Mouse (Mus musculus) bone marrow macrophage, adult 2 months (primary cell): Measurements from ENCODE around the gene Tspan7. TPM values are rescaled to one million over a fixed set of nuclear protein-coding genes. Genes with fewer than 3 reads are reported as not detected.
A peak's percentile ranks its signal among the peaks of the same experiment; 100 is the strongest.

Experiments
- H3K27ac ChIP-seq: 2 replicates; pipeline ENCODE4 v1.5.1; 2012; ENCODE audit warnings: low read depth, low read length; ENCODE audit not compliant: insufficient read depth
- H3K4me1 ChIP-seq: 2 replicates; pipeline ENCODE4 v1.6.1; 2012; ENCODE audit warnings: low read length; ENCODE audit not compliant: control insufficient read depth, insufficient read depth
- H3K4me3 ChIP-seq: 2 replicates; pipeline ENCODE4 v1.5.1; 2012; ENCODE audit warnings: mild to moderate bottlenecking, low read length, moderate library complexity; ENCODE audit not compliant: insufficient read depth
- CTCF ChIP-seq: IDR thresholded peaks from 2 replicates; pipeline ENCODE4 v1.5.1; 2012; ENCODE audit warnings: low read depth, mild to moderate bottlenecking, low read length, moderate library complexity
- POLR2A ChIP-seq: IDR thresholded peaks from 2 replicates; pipeline ENCODE4 v1.6.1; 2012; ENCODE audit warnings: mild to moderate bottlenecking, low read depth, low read length, borderline replicate concordance
- polyA plus RNA-seq: library from polyadenylated mRNA; stranded (reverse); fragments of >200 nt; gene quantifications from 2 replicates; pipeline ENCODE4 v1.2.4, GENCODE M21; 2012; ENCODE audit not compliant: missing spikeins, insufficient read depth, insufficient read length

Tspan7 gene
- polyA plus RNA-seq, 1 experiment = 0.21 TPM

DNA sequence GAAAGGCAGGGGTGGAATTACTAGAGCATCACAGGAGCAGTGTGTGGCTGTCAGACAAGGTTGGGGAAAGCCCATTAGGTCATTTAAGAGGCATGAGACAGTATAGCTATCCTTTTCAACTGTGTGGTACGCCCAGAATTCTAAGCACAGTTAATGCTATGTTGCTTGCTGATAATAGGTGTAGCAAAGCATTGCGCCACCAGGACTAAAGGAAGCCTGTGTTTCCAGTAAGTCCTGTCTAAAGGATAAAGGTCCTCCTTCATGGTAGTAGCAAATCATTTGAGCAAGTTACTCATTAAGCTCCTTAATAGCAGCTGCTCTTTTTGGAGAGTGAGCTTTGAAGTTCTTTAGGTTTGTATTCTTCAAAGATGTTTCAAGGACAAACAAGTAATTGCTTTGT is 13.6 kb downstream of the Tspan7 start:
- no peaks in the 10 kb centered on the region for H3K4me1 ChIP-seq
- no peak overlapping the region for H3K4me3 ChIP-seq
- no peak for TF ChIP-seq POLR2A
- no peak for TF ChIP-seq CTCF
- no peak overlapping the region for H3K27ac ChIP-seq

DNA sequence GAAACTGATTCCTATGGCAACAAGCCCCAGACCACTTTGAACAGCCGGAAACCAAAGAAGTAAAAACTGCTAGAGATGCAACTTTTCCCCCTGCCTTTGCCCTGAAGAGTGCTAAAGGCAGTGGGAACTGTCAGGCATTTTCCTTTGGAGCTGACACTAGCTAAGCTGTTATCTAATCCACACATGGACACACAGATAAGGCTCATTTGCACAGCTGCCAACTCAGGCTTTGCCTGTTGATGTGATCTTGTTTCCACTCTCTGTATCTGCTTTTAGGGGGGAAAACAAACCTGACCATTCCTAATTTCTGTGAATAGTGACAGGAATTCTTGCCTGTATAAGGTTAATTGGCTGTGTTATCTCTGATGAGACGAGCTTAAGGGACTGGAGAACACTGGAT is 17.7 kb downstream of the Tspan7 start:
- Histone ChIP-seq H3K27ac (no peak overlapping the region), H3K4me3 (no peak overlapping the region), H3K4me1 (no peaks in the 10 kb centered on the region)
- TF ChIP-seq POLR2A (no peak), CTCF (no peak)

DNA sequence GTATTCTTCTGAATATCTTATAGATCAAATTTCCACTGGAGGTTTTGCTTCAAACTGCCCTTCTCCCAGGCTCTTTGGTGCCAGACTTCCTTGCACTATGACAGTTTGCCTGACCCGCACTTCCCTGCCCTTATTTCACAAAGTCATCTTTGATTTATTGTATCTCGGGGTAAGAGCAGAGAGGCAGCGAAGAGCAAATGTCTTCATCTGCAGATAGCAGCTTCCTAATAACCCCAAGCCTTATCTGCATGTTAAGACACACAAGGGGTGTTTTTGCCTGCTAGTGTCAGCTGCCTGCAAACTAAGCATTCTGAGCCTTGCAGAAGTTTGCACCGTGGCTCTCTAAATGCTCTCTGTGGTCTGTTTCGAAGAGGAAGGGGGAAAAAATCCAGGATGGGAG is 29.5 kb downstream of the Tspan7 start:
- TF ChIP-seq POLR2A (no peak), CTCF (no peak)
- H3K27ac ChIP-seq = peak overlapping the region; percentile 17
- no peak overlapping the region for H3K4me3 ChIP-seq
- 0 out of 2 replicates have a peak, but pooled peaks cover 2% of the 10 kb centered on the region for H3K4me1 ChIP-seq

DNA sequence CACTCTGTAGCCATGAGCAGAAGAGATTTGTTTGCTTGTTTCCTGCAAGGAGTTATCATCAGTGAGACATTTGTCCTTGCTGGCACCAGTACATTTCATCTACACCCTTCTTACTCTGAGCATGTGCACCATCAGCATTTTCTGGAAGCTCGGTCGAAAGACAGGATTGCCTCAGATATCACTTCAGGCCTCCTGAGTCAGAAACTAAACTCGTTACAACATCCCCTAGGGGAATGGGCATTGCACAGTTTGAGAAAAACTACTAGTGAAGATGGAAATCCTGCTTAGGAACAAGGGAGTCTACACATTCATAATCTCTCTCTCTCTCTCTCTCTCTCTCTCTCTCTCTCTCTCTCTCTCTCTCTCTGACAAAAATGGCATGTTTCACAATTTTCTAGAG is 30.0 kb downstream of the Tspan7 start:
- H3K4me3 ChIP-seq = no peak overlapping the region
- 0 out of 2 replicates have a peak, but pooled peaks cover 2% of the 10 kb centered on the region for H3K4me1 ChIP-seq
- H3K27ac ChIP-seq = peak overlapping the region; percentile 21; the same call in 1 of the 2 replicates
- TF ChIP-seq CTCF = no peak
- no peak for TF ChIP-seq POLR2A

DNA sequence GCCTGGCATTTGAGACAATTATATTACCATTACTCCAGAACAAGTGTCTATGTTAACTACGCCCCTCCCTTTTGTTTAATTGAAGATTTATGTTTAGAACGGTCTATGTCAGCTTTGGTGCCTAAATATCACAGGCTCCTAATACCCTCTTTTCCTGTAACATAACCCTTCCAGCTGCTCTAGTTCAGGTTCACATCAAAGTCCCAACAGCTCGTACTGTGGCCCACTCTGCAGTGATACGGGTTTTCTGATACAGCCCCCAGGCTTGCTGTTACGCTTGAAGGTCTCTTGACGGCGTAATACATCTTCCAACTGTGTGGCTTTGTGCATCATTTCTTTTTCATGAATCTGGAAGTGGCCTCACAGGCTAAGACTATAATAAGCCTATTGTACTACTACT is 31.5 kb downstream of the Tspan7 start:
- 0 out of 2 replicates have a peak, but pooled peaks cover 2% of the 10 kb centered on the region for H3K4me1 ChIP-seq
- TF ChIP-seq CTCF (no peak), POLR2A (no peak)
- H3K27ac ChIP-seq = no peak overlapping the region
- no peak overlapping the region for H3K4me3 ChIP-seq

DNA sequence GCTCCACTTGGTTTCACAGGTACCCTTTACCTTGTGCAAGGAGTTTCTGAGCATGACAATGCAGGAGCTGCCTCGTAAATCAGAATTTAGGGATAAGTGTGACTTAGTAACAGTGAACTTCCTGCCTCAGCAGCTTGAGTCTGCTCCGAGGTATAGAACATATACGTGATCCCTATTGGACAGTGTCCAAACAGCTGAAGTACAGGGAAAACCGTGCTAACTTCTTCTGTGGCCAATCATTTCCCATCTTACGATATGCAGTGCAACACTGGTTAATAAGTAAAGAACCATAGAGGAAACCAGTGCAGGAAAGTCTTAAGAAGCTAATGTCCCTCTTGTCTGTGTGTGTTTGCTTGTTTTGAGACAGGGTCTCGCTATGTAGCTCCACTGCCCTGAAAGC is 32.0 kb downstream of the Tspan7 start:
- H3K27ac ChIP-seq = no peak overlapping the region
- TF ChIP-seq CTCF (no peak), POLR2A (no peak)
- H3K4me1 ChIP-seq = 0 out of 2 replicates have a peak, but pooled peaks cover 2% of the 10 kb centered on the region
- H3K4me3 ChIP-seq = no peak overlapping the region

DNA sequence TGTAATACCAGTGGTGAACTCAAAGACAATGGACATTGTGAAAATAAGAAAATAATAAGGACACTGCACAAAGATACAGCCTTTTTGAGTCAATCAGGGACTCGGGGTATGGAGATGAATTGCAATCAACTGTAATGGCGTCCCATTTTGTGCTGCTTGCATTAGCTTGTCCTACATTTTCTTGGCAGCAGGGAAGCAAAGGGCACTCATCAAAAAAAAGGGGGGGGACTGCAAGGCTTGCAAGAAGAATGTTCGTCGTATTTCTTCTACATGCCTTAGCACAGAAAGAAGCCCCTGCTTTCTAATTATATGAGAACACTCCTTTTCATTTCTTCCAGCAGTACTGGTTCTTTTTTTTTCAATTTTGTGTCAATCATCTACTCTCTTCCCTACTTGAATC is 32.8 kb downstream of the Tspan7 start:
- Histone ChIP-seq H3K4me3 (no peak overlapping the region), H3K4me1 (0 out of 2 replicates have a peak, but pooled peaks cover 2% of the 10 kb centered on the region), H3K27ac (no peak overlapping the region)
- no peak for TF ChIP-seq CTCF
- no peak for TF ChIP-seq POLR2A

DNA sequence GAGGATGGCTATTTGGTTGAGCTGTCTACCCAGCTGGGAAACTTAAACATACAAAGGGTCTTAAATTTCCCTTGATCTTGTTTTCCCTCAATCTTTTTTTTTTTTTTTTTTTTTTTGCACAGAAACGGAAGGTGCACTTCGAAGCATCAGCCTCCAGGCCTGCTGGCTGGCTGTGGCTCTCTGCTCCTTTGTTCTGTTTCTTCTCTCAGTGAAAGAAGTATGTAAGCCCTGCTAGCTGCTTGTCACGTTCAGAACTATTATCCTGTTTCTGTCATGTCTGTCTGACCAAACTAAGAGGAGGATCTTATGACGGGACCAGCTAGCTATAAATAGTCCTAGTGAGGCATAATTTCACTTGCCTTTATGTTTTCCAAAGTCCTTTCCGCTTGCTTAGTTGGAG is 33.6 kb downstream of the Tspan7 start:
- Histone ChIP-seq H3K4me1 (0 out of 2 replicates have a peak, but pooled peaks cover 2% of the 10 kb centered on the region), H3K4me3 (no peak overlapping the region), H3K27ac (no peak overlapping the region)
- TF ChIP-seq POLR2A (no peak), CTCF (no peak)

DNA sequence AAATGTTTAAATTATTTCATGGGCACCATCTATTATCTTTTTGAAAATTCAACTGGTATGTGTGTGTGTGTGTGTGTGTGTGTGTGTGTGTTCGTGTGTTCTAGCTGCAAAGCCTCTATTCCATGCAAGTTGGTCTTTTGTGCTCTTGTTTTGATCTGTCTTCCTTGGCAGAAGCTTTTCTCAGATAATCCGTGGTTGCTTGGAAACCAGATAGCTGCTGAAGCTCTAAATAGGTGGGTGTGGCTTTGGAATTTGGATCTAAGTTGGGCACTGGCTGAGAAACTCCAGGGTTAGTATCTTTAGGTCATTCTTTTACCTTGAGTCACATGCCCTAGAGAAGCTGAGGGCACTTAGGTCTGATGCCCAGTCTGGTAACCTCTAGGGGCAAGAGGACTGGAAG is 50.5 kb downstream of the Tspan7 start:
- TF ChIP-seq CTCF (no peak), POLR2A (no peak)
- H3K4me3 ChIP-seq = no peak overlapping the region
- H3K27ac ChIP-seq = no peak overlapping the region
- H3K4me1 ChIP-seq = peaks cover 8% of the 10 kb centered on the region

DNA sequence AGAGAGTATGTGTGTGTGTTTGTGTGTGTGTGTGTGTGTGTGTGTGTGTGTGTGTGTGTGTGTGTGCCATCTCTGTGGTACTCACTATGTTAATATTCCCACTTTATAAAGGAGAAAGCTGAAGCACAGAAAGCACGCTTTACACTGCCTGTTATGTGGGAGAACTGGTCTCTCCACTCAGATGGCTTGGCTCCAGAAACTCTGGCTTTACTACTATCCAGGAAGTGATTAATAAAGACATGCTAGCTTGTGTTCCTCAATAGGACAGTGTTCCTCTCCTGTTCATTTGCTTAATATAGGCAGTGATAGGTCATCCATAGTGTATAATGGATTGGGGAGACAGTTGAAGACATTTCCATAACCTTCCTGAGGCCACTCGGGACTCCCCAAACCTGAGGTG is 54.1 kb downstream of the Tspan7 start:
- Histone ChIP-seq H3K27ac (no peak overlapping the region), H3K4me1 (peaks cover 12% of the 10 kb centered on the region), H3K4me3 (no peak overlapping the region)
- TF ChIP-seq POLR2A (no peak), CTCF (no peak)

DNA sequence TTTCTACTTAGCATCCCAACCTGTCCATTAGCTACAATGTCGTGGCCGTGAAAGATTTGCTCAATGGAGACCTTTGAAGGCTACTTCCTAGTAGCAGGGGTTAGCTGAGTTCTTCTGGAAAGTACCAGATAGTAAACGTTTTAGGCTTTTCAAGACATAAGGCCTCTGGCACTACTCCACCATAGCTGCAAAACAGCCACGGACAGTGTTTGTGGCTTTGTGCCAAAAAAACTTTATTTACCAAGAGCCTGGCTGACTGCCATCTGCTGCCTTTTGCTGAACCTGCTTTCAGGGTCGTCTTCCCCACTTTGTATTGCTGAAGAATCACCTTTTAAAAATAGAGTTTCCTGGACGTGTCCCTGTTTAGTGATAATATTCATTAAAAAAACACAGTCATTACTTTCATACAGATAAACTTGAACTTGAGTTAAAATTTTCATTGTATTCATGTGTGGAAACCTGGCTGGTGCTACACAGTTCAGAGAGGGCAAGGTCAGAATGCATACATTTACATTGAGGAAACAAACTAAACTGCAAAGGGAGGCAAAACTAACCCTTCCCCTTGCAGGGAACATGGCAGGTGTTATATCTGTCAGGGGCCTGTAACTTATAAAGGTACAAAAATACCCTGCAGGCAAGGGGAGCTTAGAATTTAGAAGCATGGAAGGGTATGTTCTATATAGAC is 54.7 kb downstream of the Tspan7 start:
- Histone ChIP-seq H3K27ac (no peak overlapping the region), H3K4me3 (no peak overlapping the region), H3K4me1 (peaks cover 12% of the 10 kb centered on the region)
- TF ChIP-seq CTCF = no peak
- no peak for TF ChIP-seq POLR2A
